Mouse (Mus musculus) cerebellum, postnatal 36 days (tissue): ENCODE results near the gene Speg.

ENCODE experiments used
- DNase-seq, 2 experiments: peaks; one replicate each; pipeline ENCODE4 v3.0.0; 2021 to 2022; ENCODE audit warnings: mixed read lengths in 2 of 2

Speg gene

DNA sequence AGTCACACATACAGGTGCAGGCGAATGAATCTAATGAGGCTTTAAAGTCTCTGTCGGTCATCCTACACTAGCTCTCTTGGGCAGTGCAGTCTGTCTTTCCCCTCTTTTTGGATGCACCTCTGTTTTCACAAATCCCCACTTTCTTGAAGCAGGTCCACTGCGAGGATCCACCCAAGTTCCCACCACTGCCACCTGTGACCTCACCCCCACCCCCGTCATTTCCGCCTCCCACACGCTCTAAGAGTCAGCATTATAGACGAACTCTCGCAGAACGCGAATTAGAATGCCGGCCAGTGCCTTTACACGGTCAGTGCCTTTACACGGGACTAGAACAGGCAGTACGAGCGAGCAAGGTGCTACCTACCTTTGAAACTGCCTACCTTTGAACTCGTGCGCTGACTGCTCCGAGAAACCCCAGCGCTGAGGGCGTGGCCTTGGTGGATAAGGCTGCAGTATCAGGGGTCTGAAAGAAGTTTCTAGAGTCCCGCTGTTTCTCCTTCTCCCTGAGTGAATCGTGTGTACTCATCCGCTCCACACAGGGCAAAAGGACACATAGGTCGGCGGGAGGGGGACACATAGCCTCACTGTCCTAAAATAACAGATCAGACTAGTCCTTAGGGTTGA, 5.6 kb upstream of the Speg start:
- peak in 1 of 2 experiments; percentile 51 for DNase-seq

DNA sequence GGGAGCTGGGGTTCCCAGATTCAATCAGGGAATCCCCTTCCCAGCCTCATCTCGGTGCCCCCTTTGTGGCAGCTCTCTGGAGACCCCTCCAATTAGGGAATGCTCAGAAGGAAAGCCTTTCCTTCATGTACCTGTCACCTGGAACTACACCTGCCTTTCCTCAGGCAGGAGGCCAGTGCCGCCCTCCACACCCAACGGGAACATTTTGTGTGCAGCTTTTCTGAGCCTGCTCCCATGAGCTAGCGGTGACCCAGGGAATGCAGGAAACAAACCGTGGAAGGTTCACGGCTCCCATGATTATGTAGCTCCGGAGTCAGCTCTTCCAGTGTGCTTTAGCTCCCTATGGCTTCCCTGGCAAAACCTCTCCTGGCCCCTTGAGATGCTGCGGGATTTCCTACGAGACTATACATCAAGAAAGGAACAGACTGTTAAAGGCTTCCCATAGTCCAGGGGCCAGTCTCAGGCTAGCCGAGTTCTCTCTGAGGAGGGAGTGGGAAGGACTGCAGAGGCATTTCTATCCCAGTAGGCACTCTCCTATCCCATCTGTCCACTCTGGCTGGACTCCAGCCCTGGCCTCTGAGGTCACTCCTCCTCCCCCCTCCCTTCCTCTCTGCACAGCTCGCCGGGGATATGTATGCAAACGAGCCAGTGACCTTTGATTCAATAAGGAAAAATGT, 5.0 kb upstream of the Speg start:
- peak; percentile 99 for DNase-seq

DNA sequence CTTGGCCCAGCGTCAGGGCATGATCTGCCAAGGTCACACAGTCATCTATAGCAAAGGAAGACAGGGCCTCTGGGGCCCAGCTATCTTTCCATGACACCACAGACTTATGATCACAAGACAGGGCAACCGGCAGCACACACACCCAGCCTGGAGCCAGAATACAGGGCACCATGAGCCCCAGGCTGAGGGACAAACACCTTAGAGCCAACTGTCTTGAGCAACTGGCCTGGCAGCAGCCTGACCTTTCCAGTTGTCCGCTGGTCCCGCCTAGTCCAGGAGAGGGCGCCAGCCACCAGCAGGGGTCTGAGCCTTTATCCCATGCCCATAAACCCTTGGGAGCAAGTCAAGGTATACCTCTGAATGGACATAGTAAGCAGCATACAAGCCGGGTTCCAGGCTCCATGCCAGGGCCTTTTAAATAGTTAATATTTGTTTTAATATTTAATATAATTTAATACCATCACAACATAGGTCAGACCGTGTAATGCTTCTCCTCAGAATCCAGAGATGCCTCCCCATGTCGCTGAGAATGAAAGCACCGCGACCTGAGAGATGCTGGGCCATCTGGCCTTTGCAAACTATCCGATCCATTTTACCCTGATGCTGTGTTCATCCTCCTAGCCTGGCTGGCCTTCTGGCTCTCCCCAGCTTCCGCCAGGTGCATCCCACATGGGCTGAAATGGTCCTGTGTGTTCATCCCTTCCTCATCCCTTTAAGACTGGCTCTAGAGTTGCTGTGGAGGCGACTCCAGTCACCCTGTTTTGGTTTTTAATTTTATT, 3.6 kb upstream of the Speg start:
- DNase-seq = peak; percentile 76 to 79

DNA sequence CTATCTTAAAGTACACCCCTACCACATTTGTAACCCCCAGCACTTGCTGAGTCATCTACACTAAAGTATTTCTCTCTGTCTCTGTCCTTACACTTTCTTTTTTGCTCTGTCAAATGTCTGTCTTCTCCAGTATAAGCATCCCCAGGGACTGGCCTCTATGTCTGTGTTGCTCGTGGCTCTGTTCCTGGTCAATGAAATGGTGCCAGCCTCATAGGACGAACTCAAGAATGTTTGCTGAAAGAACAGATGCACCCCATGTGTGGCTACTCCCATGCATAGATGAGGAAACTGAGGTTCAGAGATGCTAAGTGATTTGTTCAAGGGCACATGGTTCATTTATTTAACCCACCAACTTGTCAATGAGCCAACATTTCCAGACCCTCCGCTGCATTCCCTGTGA, 2.6 kb upstream of the Speg start:
- no peak for DNase-seq

DNA sequence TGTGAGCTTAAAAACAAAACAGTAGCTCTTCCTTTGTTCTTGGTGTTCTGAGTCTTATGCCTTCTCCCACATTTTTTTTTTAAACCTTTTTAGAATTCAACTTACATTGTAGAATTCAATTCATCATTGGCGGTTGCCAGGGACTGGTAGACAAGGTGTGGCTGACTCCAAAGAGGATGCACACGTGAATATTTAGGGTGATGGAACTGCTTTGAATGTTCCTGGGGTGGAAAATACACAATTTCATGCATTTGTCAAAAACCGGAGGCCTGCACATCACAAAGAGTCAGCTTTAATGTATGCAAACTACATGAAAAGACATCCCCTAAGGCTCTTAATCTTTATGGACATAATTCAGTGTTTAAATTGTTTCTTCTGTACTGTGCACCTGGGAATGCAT, 1.8 kb upstream of the Speg start:
- no peak for DNase-seq

DNA sequence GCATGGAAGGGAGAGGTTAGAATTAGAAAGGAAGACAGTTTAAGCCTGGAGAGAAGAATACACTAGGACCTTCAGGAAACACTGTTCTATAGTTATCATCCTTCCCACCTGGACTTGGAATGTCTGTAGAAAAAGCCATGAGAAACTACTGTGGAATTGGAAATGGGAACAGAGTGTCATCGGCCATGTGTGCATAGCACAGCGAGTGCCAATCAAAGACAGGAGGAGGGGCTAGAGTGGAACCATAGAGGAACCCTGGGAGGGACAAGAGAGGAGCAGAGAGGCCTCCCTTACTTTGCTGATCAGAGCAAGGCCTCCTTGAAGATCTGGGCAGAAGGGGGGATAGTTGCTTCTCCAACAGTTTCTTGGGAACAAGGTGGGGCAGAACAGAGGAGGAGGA, 4.1 kb downstream of the Speg start:
- DNase-seq = no peak

DNA sequence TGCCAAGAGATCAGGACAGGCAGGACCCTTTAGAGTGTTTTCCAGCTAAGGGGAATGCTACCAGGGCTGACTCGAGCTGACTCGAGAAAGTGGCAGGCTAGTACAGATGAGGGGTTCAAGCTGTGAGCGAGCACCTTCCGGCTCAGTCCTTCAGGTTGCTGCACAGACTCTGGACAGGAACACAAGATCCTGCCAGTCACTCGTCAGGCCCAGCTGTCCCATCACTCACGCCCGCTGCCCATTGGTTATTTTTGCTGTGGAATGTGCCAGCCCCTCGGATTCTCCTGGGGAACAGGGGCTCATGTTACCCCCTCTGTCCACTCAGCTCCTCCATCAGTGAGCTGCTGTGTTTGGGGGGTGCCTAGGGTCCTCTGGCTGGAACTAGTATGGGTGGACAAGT, 4.8 kb downstream of the Speg start:
- DNase-seq = no peak

DNA sequence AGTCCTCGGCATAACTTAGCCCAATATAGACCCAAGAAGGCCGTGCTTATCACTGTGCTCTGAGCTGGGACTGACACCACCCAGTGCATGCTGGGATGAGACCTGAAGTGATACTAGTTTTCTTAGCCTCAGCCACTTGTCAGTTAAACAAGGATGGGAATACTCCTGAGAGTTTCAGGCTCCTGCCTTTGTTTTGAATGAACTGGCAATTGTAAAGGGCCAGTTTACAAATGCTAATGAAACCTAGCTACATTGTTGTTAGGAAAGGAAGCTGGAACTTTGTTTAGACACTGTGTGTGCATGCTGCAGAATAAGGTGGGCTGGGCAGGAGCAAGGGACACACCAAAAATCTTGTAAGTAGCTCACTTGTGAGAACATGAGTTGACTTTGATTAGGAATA, 5.9 kb downstream of the Speg start:
- no peak for DNase-seq

DNA sequence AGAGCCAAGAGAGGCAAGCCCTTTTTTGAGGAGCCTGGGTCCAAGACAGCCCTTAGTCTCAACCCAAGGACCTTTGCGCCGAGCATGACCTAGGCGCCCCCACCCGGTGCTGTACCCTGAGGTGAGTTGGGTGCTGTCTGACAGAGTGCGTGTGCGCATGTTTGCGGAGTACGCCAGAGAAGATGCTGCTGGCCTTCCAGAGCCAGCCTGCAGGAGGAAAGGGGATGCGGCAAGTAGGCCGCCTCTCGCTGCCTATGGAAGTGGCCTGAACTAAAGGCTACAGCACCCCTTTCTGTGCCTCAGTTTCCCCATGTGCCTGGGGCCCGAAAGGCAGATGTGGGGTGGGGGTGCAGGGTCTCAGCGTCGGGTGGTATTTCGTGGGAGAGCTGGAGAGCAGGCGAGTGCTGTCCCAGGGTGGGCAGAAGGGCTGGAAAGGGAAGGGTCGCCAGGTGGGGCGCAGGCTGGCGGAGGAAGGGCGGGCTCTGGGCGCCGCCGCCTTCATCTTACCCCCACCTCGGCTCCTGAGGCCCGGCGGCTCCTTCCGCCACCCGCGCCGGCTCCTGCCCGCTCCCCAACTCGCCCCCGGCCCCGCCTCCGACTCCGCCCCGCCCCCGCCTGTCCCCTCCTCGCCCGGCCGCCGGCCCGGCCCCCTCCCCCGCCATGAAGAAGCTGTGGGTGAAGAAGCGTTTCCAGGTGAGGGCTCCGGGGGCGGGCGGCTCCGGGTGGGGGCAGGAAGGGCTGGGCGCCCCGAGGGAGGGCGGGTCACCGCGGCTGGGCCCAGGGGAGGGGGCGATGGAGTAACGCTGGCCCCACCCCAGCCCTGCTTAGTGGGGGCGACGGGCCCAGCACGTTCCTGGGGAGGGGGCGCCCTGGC, 6.6 kb downstream of the Speg start:
- peak; percentile 69 to 83 for DNase-seq

DNA sequence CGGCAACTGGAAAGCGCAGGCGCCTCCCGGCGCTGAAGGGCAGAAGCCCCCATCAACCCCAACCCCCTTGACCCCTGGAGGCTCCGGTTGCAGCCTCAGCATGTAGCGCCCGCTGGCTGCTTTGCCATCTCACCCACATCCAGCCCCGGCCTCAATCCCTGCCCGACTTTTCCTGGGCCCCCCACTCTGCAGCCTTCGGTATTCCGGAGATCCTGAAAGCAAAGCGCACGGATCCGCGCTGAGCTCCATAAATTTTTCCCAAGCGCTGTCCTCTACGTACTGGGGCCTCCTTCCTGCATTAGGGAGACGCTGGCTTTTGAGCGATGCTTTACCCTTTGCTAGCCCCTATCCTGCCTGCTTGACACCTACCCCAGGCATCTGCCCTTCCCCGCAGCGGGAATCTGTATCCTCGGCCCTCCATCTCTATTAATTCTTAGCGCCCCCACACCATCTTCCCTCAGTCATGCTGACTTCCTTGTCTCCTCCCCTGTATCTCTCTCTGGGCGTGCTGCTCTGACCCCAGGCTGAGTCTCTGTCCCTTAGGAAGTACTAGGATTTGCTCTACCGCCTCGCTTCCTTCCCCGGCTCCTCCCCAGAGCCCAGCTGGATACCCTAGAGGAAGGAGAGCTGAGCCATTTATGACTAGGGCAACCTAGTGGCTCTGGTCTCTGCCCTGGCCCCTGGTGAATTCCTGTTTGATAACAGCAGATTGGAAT, 7.4 kb downstream of the Speg start:
- DNase-seq = peak; percentile 61 to 66

DNA sequence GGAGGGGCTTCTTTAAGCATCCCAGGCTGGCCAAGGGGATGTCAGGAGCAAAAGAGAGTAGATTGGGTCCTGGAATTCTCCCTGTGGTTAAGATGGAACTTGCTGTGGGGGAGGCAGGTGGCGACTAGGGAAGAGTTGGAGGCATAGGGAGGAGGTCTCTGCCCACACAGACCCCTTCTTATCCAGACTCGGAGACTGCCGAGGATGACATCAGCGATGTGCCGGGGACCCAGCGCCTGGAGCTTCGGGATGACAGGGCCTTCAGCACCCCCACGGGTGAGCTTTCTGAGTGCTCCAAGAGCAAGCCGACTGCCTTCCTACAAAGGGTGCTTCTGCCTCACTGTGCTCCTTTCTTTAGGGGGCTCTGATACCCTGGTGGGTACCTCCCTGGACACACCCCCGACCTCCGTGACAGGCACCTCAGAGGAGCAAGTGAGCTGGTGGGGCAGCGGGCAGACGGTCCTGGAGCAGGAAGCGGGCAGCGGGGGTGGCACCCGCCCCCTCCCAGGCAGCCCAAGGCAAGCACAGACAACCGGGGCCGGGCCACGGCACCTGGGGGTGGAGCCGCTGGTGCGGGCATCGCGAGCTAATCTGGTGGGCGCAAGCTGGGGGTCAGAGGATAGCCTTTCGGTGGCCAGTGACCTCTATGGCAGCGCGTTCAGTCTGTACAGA, 9.5 kb downstream of the Speg start:
- peak in 1 of 2 experiments; percentile 25 for DNase-seq

DNA sequence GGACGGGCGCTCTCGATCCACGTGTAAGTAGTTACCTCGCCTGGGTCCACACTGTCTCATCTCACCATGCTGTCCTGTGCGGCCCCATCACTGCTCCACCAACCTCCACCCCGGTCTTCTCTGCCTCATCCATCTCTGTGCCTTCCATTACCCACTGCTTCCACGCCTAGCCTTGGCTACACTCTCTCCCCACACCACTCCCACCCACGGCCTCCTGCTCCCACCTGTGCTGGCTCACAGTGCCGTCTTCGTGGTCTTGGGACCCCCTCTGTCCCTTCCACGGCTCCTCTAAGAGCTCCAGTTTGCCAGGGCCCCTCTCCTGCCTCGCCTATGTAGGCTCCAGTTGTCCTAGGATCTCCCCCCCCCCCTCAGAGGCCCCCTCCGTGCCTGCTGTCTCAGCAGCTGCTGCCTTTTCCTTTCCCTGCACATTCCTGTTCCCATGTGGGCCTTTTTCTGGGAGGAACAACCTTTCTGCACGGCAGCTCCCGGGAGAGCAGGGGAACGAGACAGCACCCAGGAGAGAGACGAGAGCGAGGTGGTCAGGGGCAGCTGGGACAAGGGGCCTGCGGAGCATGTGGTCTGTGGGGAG, 10.1 kb downstream of the Speg start:
- no peak for DNase-seq

DNA sequence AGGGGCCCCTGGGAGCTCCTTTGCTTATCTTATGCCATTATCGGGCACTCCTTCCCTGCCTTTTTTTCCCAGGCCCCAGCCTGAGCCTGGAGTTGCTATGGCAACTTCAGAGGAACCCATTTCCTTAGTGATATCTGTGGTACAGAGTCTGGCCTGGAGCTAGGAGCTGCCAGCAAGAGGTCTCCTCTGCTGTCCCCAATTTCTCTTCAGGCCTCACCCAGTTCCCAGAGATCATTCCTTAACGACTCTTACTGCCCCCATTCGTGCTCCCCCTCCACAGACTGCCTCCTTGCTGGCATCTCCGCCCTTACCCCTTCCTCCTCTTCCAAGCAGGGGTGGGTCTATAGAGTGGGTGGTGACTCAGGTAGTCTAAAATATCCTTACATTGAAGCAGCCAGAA, 11.1 kb downstream of the Speg start:
- no peak for DNase-seq

DNA sequence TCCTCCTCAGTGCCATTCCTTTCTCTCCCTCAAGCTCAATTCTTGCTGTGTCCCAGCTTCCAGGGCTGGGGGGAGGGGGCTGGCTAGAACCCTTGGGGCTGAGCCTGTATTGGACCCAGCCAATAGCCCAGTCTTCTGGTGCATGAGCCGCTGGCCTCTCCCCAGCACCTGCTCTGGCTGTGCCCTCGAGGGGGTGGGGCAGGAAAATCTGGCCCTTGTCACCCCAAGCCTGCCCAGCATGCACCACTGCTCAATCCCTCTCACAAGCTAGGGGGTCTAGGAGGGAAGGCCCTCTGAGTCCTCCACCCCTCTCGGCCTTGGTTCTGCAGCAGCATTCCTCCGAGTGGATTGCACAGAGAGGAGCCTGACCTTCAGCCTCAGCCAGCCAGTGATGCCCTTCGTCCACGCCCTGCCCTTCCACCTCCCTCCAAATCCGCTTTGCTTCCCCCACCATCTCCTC, 12.4 kb downstream of the Speg start:
- DNase-seq = peak in 1 of 2 experiments; percentile 46

DNA sequence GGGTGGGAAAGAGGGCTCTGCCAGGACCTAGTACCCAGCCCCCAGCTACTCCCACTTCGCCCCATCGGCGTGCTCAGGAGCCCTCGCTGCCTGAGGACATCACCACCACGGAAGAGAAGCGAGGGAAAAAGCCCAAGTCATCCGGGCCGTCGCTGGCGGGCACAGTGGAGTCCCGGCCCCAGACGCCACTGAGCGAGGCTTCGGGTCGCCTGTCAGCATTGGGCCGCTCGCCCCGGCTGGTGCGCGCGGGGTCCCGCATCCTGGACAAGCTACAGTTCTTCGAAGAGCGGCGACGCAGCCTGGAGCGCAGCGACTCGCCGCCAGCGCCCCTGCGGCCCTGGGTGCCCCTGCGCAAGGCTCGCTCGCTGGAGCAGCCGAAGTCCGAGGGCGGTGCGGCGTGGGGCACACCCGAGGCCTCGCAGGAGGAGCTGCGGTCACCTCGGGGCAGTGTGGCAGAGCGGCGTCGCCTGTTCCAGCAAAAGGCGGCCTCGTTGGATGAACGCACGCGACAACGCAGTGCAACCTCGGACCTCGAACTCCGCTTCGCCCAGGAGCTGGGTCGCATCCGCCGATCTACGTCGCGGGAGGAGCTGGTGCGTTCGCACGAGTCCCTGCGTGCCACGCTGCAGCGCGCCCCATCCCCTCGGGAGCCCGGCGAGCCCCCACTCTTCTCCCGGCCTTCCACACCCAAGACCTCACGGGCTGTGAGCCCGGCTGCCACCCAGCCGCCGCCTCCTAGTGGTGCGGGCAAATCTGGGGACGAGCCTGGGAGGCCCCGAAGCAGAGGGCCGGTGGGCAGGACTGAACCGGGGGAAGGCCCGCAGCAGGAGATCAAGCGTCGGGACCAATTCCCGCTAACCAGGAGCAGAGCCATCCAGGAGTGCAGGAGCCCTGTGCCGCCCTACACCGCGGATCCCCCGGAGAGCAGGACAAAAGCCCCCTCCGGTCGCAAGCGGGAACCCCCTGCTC, 13.1 kb downstream of the Speg start:
- DNase-seq = no peak

DNA sequence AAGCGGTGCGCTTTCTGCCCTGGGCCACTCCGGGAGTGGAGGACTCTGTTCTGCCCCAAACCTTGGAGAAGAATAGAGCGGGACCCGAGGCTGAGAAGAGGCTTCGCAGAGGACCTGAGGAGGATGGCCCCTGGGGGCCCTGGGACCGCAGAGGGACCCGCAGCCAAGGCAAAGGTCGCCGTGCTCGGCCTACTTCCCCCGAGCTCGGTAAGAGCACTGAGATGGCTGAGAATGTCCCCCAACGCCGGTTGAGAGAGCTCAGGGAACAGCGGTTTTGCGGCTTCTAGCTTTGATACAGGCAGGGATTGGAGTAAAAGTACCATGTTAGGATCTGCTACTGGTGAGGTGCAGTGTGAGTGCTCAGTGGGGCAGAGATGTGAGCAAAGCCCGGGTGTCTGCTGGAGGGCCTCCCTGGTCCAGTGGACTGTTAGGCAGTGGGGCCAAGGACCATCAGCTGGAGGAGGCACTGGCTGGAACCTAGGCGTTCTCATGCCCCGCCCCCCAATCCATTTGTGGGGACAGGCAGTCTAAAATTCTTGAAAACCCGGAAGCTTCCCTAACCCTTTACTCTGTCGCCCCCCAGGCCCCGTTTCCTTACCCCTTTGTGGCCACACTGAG, 13.9 kb downstream of the Speg start:
- DNase-seq = no peak

DNA sequence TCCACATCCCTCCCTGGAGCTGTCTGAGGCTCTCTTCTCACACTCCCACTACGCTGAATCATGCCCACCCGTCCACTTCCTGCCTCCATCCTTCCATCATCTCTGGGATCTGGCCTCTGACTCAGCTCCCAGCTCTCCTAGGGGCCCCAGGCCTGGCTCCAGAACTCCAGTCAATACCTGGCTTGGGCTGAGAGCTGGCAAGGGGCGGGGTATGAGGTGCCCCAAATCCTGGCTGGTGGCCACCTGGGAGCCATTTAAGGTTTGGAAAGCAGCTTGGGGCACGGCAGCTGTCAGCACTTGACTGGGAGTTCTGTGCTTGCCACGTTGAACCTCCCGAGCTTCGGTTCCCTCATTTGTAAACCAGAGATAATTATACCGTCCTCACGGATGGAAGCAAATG, 18.0 kb downstream of the Speg start:
- peak; percentile 92 to 95 for DNase-seq

DNA sequence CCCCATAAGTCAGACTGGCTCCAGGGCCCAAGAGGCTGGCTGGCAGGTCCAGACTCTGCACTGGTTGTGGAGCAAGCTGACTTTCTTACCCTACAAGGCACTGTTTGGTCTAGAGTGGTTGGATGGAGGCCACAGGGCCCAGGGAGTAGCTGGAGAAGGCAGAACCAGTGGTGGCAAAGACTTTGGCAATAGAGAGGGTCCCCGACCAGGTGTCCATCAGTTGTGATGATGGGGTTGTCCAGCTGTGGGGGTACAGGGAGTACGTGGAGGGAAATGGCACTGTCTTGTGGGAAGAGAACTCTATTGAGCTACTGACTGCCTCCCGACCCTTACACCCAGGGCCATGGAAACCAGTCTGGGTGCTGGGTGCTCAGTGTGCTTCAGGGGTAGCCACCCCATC, 18.7 kb downstream of the Speg start:
- no peak for DNase-seq

DNA sequence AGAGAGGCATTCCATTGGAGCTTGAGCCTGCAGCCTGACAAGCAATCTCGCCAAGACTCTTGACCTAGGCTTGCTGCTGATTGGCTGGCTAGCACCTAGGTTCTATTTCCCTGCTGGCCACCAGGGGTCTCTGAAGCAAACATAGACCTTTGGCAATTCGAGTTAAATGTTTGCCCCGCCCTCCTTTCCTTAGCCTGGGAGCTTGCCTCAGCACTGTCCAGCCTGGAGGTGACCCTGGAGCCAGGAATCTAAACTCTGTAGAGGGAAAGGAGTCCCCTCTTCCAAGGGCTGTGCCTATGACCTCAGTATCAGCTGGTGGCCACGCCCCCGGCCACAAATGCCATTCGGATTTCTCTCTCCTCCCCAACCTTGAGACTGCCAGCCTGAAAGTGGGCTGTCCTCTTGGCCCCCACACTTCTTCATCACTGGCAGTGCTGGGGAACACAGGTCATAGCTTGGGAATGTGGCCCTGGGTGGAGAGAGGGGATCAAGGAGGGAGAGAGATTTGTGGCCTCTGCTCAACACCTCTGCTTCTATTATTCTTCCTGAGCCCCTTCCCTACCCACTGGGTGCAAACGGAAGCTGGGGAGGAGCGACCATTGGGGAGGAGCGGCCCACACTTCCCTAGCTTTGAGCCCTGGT, 23.8 kb downstream of the Speg start:
- peak; percentile 70 to 71 for DNase-seq
